18 mouse cellular contexts compared by ENCODE assay signal in the genomic region with DNA sequence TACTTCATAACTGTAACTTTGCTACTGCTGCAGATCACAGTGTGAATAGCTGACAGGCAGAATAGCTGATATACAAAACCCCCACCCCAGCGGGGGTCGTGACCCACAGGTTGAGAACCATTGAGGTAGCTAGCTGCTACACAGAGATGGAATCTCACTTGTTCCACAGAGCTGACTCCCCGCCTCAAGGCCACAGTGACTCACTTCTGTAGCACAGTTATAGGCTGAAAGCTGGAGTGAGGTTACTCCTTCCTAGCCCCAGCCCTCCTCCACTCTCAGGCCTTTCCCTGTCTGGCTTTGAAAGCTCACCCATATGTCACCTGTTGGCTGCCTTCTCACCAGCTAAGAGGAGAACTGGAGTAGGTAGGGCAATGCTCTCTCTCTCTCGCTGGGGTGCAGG. TPM values are rescaled to one million over a fixed set of nuclear protein-coding genes. Genes with fewer than 3 reads are reported as not detected.
DNase-seq lines count a peak whose midpoint lies in the region; ATAC-seq lines count a peak whose summit lies in the region.
"Had no signal": no experiment of that assay in that cellular context is flagged by ENCODE, and none has a peak within 500 bp of the region (broad histone marks: within the 10 kb centered on the region; RNA-seq: fewer than 3 reads in every experiment).

No protein-coding gene starts in this region.

- no peak overlapping the region for H3K9ac ChIP-seq in midbrain, embryonic 12.5 days (replicated peaks)
- H3K9ac ChIP-seq in midbrain, embryonic 14.5 days (replicated peaks; ENCODE audit: low read length), result no peak overlapping the region
- H3K9ac ChIP-seq: forebrain, postnatal 0 days; liver, embryonic 13.5 days had no signal

- peak; percentile 28 for ATAC-seq in midbrain, embryonic 12.5 days (ENCODE audit: low FRiP score, low read depth)
- no peak for ATAC-seq in midbrain, embryonic 14.5 days (ENCODE audit: low FRiP score, low TSS enrichment)
- ATAC-seq: forebrain, postnatal 0 days; inflammation-experienced regulatory T-cells, adult 6 months had no signal

- H3K27ac ChIP-seq in midbrain, embryonic 12.5 days (replicated peaks), result peak overlapping the region; percentile 63
- H3K27ac ChIP-seq in midbrain, embryonic 14.5 days (replicated peaks; ENCODE audit: low read depth, low read length), result no peak overlapping the region
- peak overlapping the region; percentile 65 for H3K27ac ChIP-seq in limb, embryonic 10.5 days
- H3K27ac ChIP-seq: gastrocnemius, adult 2 months; liver, embryonic 13.5 days had no signal

- peak; percentile 68 to 81 for DNase-seq in adrenal gland, adult (ENCODE audit: inconsistent age in 2 of 2, low spot score in 1 of 2)
- DNase-seq in adrenal gland, postnatal 4 days (ENCODE audit: low spot score in 2 of 2), result no peak
- DNase-seq in midbrain, embryonic 14.5 days, result no peak
- DNase-seq in limb, embryonic 10.5 days (ENCODE audit: low spot score), result no peak
- DNase-seq in urinary bladder, postnatal 25 days (ENCODE audit: low spot score), result no peak
- DNase-seq in right cerebral cortex, postnatal 14 days, result no peak
- DNase-seq in testis, postnatal 14 days (ENCODE audit: low spot score), result no peak
- DNase-seq: cerebellum, adult 9-11 months; forebrain, postnatal 0 days; gastrocnemius, adult 2 months; heart, adult 18-20 months; heart, postnatal 4 days; kidney, postnatal 4 days; liver, embryonic 13.5 days had no signal

- H3K4me3 ChIP-seq in midbrain, embryonic 12.5 days, result no peak overlapping the region
- no peak overlapping the region for H3K4me3 ChIP-seq in midbrain, embryonic 14.5 days (replicated peaks; ENCODE audit: low read depth, low read length)
- H3K4me3 ChIP-seq in limb, embryonic 10.5 days, result no peak overlapping the region
- H3K4me3 ChIP-seq: gastrocnemius, adult 2 months; liver, embryonic 13.5 days; megakaryocyte, embryonic 14.5 days had no signal

- H3K4me2 ChIP-seq in midbrain, embryonic 12.5 days (replicated peaks), result peak overlapping the region; percentile 31
- no peak overlapping the region for H3K4me2 ChIP-seq in midbrain, embryonic 14.5 days (ENCODE audit: low read length)
- H3K4me2 ChIP-seq: liver, embryonic 13.5 days had no signal

- peaks cover 13% of the 10 kb centered on the region; the same call in 1 of the 2 replicates for H3K4me1 ChIP-seq in midbrain, embryonic 12.5 days
- H3K4me1 ChIP-seq in midbrain, embryonic 14.5 days (ENCODE audit: control insufficient read depth, insufficient read depth, low read length), result 0 out of 2 replicates have a peak, but pooled peaks cover 3% of the 10 kb centered on the region
- H3K4me1 ChIP-seq in limb, embryonic 10.5 days, result peaks cover 39% of the 10 kb centered on the region
- H3K4me1 ChIP-seq: liver, embryonic 13.5 days; megakaryocyte, embryonic 14.5 days had no signal

- no peaks in the 10 kb centered on the region for H3K9me3 ChIP-seq in midbrain, embryonic 12.5 days
- no peaks in the 10 kb centered on the region for H3K9me3 ChIP-seq in midbrain, embryonic 14.5 days (ENCODE audit: control insufficient read depth, low read length)
- H3K9me3 ChIP-seq in limb, embryonic 10.5 days (replicated peaks), result no peaks in the 10 kb centered on the region
- H3K9me3 ChIP-seq: liver, embryonic 13.5 days had no signal

- 0 out of 2 replicates have a peak, but pooled peaks cover 4% of the 10 kb centered on the region for H3K36me3 ChIP-seq in midbrain, embryonic 12.5 days
- no peaks in the 10 kb centered on the region for H3K36me3 ChIP-seq in midbrain, embryonic 14.5 days (ENCODE audit: control insufficient read depth, insufficient read depth, low read length)
- no peaks in the 10 kb centered on the region for H3K36me3 ChIP-seq in limb, embryonic 10.5 days
- H3K36me3 ChIP-seq: liver, embryonic 13.5 days had no signal

- peaks cover 11% of the 10 kb centered on the region for H3K27me3 ChIP-seq in midbrain, embryonic 12.5 days
- 0 out of 2 replicates have a peak, but pooled peaks cover 4% of the 10 kb centered on the region for H3K27me3 ChIP-seq in midbrain, embryonic 14.5 days (ENCODE audit: control insufficient read depth, insufficient read depth, low read length)
- no peaks in the 10 kb centered on the region for H3K27me3 ChIP-seq in limb, embryonic 10.5 days (ENCODE audit: low read depth, poor library complexity, severe bottlenecking)
- H3K27me3 ChIP-seq: liver, embryonic 13.5 days; megakaryocyte, embryonic 14.5 days had no signal

- WGBS in midbrain, embryonic 12.5 days, result 56% methylated on average over 4 of the region's 4 CpGs
- WGBS in midbrain, embryonic 14.5 days, result 53% methylated on average over 4 of the region's 4 CpGs
- WGBS in limb, embryonic 10.5 days, result 66% methylated on average over 4 of the region's 4 CpGs

RNA-seq across cellular contexts. Expression of gene Fzd10, which starts 19.7 kb away (rescaled TPM):
- 1 to 10 TPM in 1 of 2 experiments, under 1 TPM in 1; 0.68 to 1.3 TPM for total RNA-seq in adrenal gland, postnatal 4 days (2021)
- polyA plus RNA-seq in midbrain, embryonic 12.5 days (2016; fragmentation: Nextera tagmentation; extraction: Ambion mirVana), result 31.7 and 33.5 TPM in 2 replicates
- 10.1 and 11.6 TPM in 2 replicates for polyA plus RNA-seq in midbrain, embryonic 14.5 days (2014; fragmentation: Nextera tagmentation; extraction: Ambion mirVana)
- polyA plus RNA-seq in limb, embryonic 10.5 days (2016; fragmentation: Nextera tagmentation; extraction: Ambion mirVana), result 8.1 and 10.5 TPM in 2 replicates
- total RNA-seq: neutrophil, adult 5-6 weeks had no signal
- polyA plus RNA-seq: inflammation-experienced regulatory T-cells, adult 6 months had no signal

Comparison
In these comparisons a context has a peak if more than half of its experiments do, and no peak if none do; other contexts are left out.
1. DNase-seq: peak in adrenal gland, adult (2 of 2); none in adrenal gland, postnatal 4 days (0 of 2), midbrain, embryonic 14.5 days (single experiment), limb, embryonic 10.5 days (single experiment), urinary bladder, postnatal 25 days (single experiment), right cerebral cortex, postnatal 14 days (single experiment) and testis, postnatal 14 days (single experiment).